ENCODE assay signal across 8 mouse cellular contexts in genomic region chr5:115509321-115509761, GRCm38 (mm10). TPM values are rescaled to one million over a fixed set of nuclear protein-coding genes. Genes with fewer than 3 reads are reported as not detected.
A peak's percentile ranks its signal among the peaks of the same experiment; 100 is the strongest.
DNase-seq lines count a peak whose midpoint lies in the region; ATAC-seq and TF ChIP-seq lines count a peak whose summit lies in the region.

No protein-coding gene starts in this region.

- 33% methylated on average over 15 of the region's 15 CpGs for WGBS in lung, embryonic 14.5 days
- 21% methylated on average over 15 of the region's 15 CpGs for WGBS in forebrain, embryonic 16.5 days
- WGBS in intestine, embryonic 16.5 days = 33% methylated on average over 15 of the region's 15 CpGs
- WGBS in lung, postnatal 0 days = 22% methylated on average over 15 of the region's 15 CpGs

- 0 out of 2 replicates have a peak, but pooled peaks cover 6% of the 10 kb centered on the region for H3K36me3 ChIP-seq in lung, embryonic 14.5 days (ENCODE audit: insufficient read depth)
- no peaks in the 10 kb centered on the region for H3K36me3 ChIP-seq in forebrain, embryonic 16.5 days (ENCODE audit: control insufficient read depth, insufficient read depth)
- H3K36me3 ChIP-seq in intestine, embryonic 16.5 days (ENCODE audit: control insufficient read depth, insufficient read depth, low read length) = no peaks in the 10 kb centered on the region
- no peaks in the 10 kb centered on the region for H3K36me3 ChIP-seq in lung, postnatal 0 days (ENCODE audit: insufficient read depth, low read length)

- ATAC-seq in lung, embryonic 14.5 days (ENCODE audit: insufficient read depth) = no peak
- ATAC-seq in forebrain, embryonic 16.5 days = peak; percentile 27; the same call in 1 of the 2 replicates
- no peak for ATAC-seq in intestine, embryonic 16.5 days
- ATAC-seq in lung, postnatal 0 days = no peak

- H3K9me3 ChIP-seq in lung, embryonic 14.5 days (ENCODE audit: low read depth, low read length) = no peaks in the 10 kb centered on the region
- H3K9me3 ChIP-seq in forebrain, embryonic 16.5 days (ENCODE audit: control insufficient read depth, low read length) = no peaks in the 10 kb centered on the region
- H3K9me3 ChIP-seq in intestine, embryonic 16.5 days (ENCODE audit: control insufficient read depth, low read length) = no peaks in the 10 kb centered on the region
- no peaks in the 10 kb centered on the region for H3K9me3 ChIP-seq in lung, postnatal 0 days (ENCODE audit: low read length)

- peak overlapping the region; percentile 95 for H3K4me2 ChIP-seq in lung, embryonic 14.5 days
- H3K4me2 ChIP-seq in forebrain, embryonic 16.5 days (ENCODE audit: low read length) = peak overlapping the region; percentile 87
- peak overlapping the region; percentile 89 for H3K4me2 ChIP-seq in intestine, embryonic 16.5 days (ENCODE audit: low read depth, low read length)
- peak overlapping the region; percentile 85 for H3K4me2 ChIP-seq in lung, postnatal 0 days (replicated peaks; ENCODE audit: low read depth, low read length)

- no peak for TF ChIP-seq CTCF in lung, embryonic 14.5 days (IDR thresholded peaks at IDR 0.05; ENCODE audit: low read depth)
- TF ChIP-seq CTCF in lung, postnatal 0 days (IDR thresholded peaks at IDR 0.05) = no peak

- H3K27me3 ChIP-seq in lung, embryonic 14.5 days (ENCODE audit: insufficient read depth, low read length) = no peaks in the 10 kb centered on the region
- no peaks in the 10 kb centered on the region for H3K27me3 ChIP-seq in forebrain, embryonic 16.5 days (replicated peaks; ENCODE audit: control insufficient read depth, insufficient read depth, low read length)
- no peaks in the 10 kb centered on the region for H3K27me3 ChIP-seq in intestine, embryonic 16.5 days (replicated peaks; ENCODE audit: control insufficient read depth, insufficient read depth, low read length)
- H3K27me3 ChIP-seq in lung, postnatal 0 days (replicated peaks; ENCODE audit: insufficient read depth, low read length) = no peaks in the 10 kb centered on the region

- peaks cover 25% of the 10 kb centered on the region for H3K4me1 ChIP-seq in lung, embryonic 14.5 days (ENCODE audit: insufficient read depth)
- peaks cover 32% of the 10 kb centered on the region for H3K4me1 ChIP-seq in forebrain, embryonic 16.5 days (replicated peaks; ENCODE audit: control insufficient read depth, insufficient read depth, low read length)
- H3K4me1 ChIP-seq in intestine, embryonic 16.5 days (ENCODE audit: control insufficient read depth, insufficient read depth, low read length) = peaks cover 42% of the 10 kb centered on the region
- peaks cover 6% of the 10 kb centered on the region; the same call in 1 of the 2 replicates for H3K4me1 ChIP-seq in lung, postnatal 0 days (ENCODE audit: insufficient read depth, low read depth, low read length)

- no peak for TF ChIP-seq EP300 in lung, postnatal 0 days (IDR thresholded peaks at IDR 0.05)

- H3K27ac ChIP-seq in lung, embryonic 14.5 days (ENCODE audit: low read depth) = peak overlapping the region; percentile 77
- peak overlapping the region; percentile 3; the same call in 1 of the 2 replicates for H3K27ac ChIP-seq in forebrain, embryonic 16.5 days (ENCODE audit: low read length)
- peak overlapping the region; percentile 65 for H3K27ac ChIP-seq in intestine, embryonic 16.5 days (ENCODE audit: low read length)
- peak overlapping the region; percentile 83 for H3K27ac ChIP-seq in lung, postnatal 0 days (ENCODE audit: low read length)

- H3K4me3 ChIP-seq in lung, embryonic 14.5 days (ENCODE audit: low read depth, low read length) = peak overlapping the region; percentile 95
- H3K4me3 ChIP-seq in forebrain, embryonic 16.5 days (replicated peaks; ENCODE audit: low read length) = no peak overlapping the region
- peak overlapping the region; percentile 89 for H3K4me3 ChIP-seq in intestine, embryonic 16.5 days (ENCODE audit: low read length)
- H3K4me3 ChIP-seq in lung, postnatal 0 days (ENCODE audit: low read depth, low read length) = peak overlapping the region; percentile 95

- peak overlapping the region; percentile 30; the same call in 1 of the 2 replicates for H3K9ac ChIP-seq in lung, embryonic 14.5 days
- H3K9ac ChIP-seq in forebrain, embryonic 16.5 days (replicated peaks; ENCODE audit: low read depth, low read length) = no peak overlapping the region; the same call in 1 of the 2 replicates
- peak overlapping the region; percentile 96 for H3K9ac ChIP-seq in intestine, embryonic 16.5 days (ENCODE audit: low read depth, low read length)
- 0 out of 2 replicates have a peak overlapping the region, but pooled peaks have one; percentile 1 for H3K9ac ChIP-seq in lung, postnatal 0 days (replicated peaks; ENCODE audit: low read depth)

- peak; percentile 67 for DNase-seq in lung, embryonic 14.5 days
- DNase-seq in lung, postnatal 25 days (ENCODE audit: low spot score) = no peak
- DNase-seq in lung, postnatal 0 days (ENCODE audit: low spot score) = peak; percentile 54
- no peak for DNase-seq in testis, postnatal 14 days (ENCODE audit: low spot score)
- DNase-seq in left cerebral cortex, postnatal 4 days = no peak
- DNase-seq in embryo, embryonic 10.5 days (ENCODE audit: low spot score) = no peak

- intact Hi-C loops in left cerebral cortex, postnatal 4 days (cut with DNase I) = loop anchor here (5.0 kb wide), 1 partner anchor 48 kb away; the partner anchor contains the start of gene Rplp0

RNA-seq across cellular contexts. Expression of gene Pxn, which starts 2.9 kb away (rescaled TPM):
- polyA plus RNA-seq in lung, embryonic 14.5 days (2014; fragmentation: Nextera tagmentation; extraction: Ambion mirVana) = 22.3 and 25.2 TPM in 2 replicates
- polyA plus RNA-seq in forebrain, embryonic 16.5 days (2015; fragmentation: Nextera tagmentation; extraction: Ambion mirVana) = 20.6 and 22.5 TPM in 2 replicates
- 71.9 and 88.2 TPM in 2 replicates for polyA plus RNA-seq in intestine, embryonic 16.5 days (2015; fragmentation: Nextera tagmentation; extraction: Ambion mirVana)
- 56.4 and 59.3 TPM in 2 replicates for polyA plus RNA-seq in lung, postnatal 0 days (2015; fragmentation: Nextera tagmentation; extraction: Ambion mirVana)
- total RNA-seq in left cerebral cortex, postnatal 4 days (2021) = 10 to 100 TPM; 23.9 to 24.7 TPM

RNA-seq across cellular contexts. Expression of gene Sirt4, which starts 24.8 kb away (rescaled TPM):
- 22.8 and 23.9 TPM in 2 replicates for polyA plus RNA-seq in lung, embryonic 14.5 days (2014; fragmentation: Nextera tagmentation; extraction: Ambion mirVana)
- 32.7 and 37.6 TPM in 2 replicates for polyA plus RNA-seq in forebrain, embryonic 16.5 days (2015; fragmentation: Nextera tagmentation; extraction: Ambion mirVana)
- 20.4 and 23.1 TPM in 2 replicates for polyA plus RNA-seq in intestine, embryonic 16.5 days (2015; fragmentation: Nextera tagmentation; extraction: Ambion mirVana)
- polyA plus RNA-seq in lung, postnatal 0 days (2015; fragmentation: Nextera tagmentation; extraction: Ambion mirVana) = 15.7 and 18.0 TPM in 2 replicates
- total RNA-seq in left cerebral cortex, postnatal 4 days (2021) = 10 to 100 TPM; 28.4 to 31.5 TPM

RNA-seq across cellular contexts. Expression of gene Pla2g1b, which starts 43.3 kb away (rescaled TPM):
- 4.5 and 5.6 TPM in 2 replicates for polyA plus RNA-seq in lung, embryonic 14.5 days (2014; fragmentation: Nextera tagmentation; extraction: Ambion mirVana)
- polyA plus RNA-seq in forebrain, embryonic 16.5 days (2015; fragmentation: Nextera tagmentation; extraction: Ambion mirVana) = not detected in 2 replicates
- polyA plus RNA-seq in intestine, embryonic 16.5 days (2015; fragmentation: Nextera tagmentation; extraction: Ambion mirVana) = 1.2 and 1.3 TPM in 2 replicates
- 70.5 and 71.7 TPM in 2 replicates for polyA plus RNA-seq in lung, postnatal 0 days (2015; fragmentation: Nextera tagmentation; extraction: Ambion mirVana)
- total RNA-seq in left cerebral cortex, postnatal 4 days (2021) = not detected

RNA-seq across cellular contexts. Expression of gene Rplp0, which starts 49.9 kb away (rescaled TPM):
- 1,859 and 1,954 TPM in 2 replicates for polyA plus RNA-seq in lung, embryonic 14.5 days (2014; fragmentation: Nextera tagmentation; extraction: Ambion mirVana)
- 944 and 986 TPM in 2 replicates for polyA plus RNA-seq in forebrain, embryonic 16.5 days (2015; fragmentation: Nextera tagmentation; extraction: Ambion mirVana)
- 1,506 and 1,615 TPM in 2 replicates for polyA plus RNA-seq in intestine, embryonic 16.5 days (2015; fragmentation: Nextera tagmentation; extraction: Ambion mirVana)
- polyA plus RNA-seq in lung, postnatal 0 days (2015; fragmentation: Nextera tagmentation; extraction: Ambion mirVana) = 937 and 987 TPM in 2 replicates
- 100 to 1,000 TPM; 657 to 680 TPM for total RNA-seq in left cerebral cortex, postnatal 4 days (2021)

RNA-seq across cellular contexts. Expression of gene Gcn1l1, which starts 55.7 kb away (rescaled TPM):
- polyA plus RNA-seq in lung, embryonic 14.5 days (2014; fragmentation: Nextera tagmentation; extraction: Ambion mirVana) = 52.9 and 58.8 TPM in 2 replicates
- 44.7 and 53.6 TPM in 2 replicates for polyA plus RNA-seq in forebrain, embryonic 16.5 days (2015; fragmentation: Nextera tagmentation; extraction: Ambion mirVana)
- 25.5 and 26.3 TPM in 2 replicates for polyA plus RNA-seq in intestine, embryonic 16.5 days (2015; fragmentation: Nextera tagmentation; extraction: Ambion mirVana)
- polyA plus RNA-seq in lung, postnatal 0 days (2015; fragmentation: Nextera tagmentation; extraction: Ambion mirVana) = 13.1 and 14.5 TPM in 2 replicates
- total RNA-seq in left cerebral cortex, postnatal 4 days (2021) = 10 to 100 TPM; 85.8 to 87.0 TPM

Comparison
In these comparisons a context has a peak if more than half of its experiments do, and no peak if none do; other contexts are left out.
1. DNase-seq: peak in lung, embryonic 14.5 days (single experiment) and lung, postnatal 0 days (single experiment); none in lung, postnatal 25 days (single experiment), testis, postnatal 14 days (single experiment), left cerebral cortex, postnatal 4 days (single experiment) and embryo, embryonic 10.5 days (single experiment).
2. RNA of gene Pla2g1b, which starts 43.3 kb away (polyA plus RNA-seq): 70.5 to 71.7 TPM in lung, postnatal 0 days; 4.5 to 5.6 TPM in lung, embryonic 14.5 days, 1.2 to 1.3 TPM in intestine, embryonic 16.5 days and not detected in forebrain, embryonic 16.5 days; every median in the first group is over 10 times any median in the second.
3. H3K27ac ChIP-seq: peak in every context shown above with its lines; median percentile 83 in lung, postnatal 0 days; 77 in lung, embryonic 14.5 days; 65 in intestine, embryonic 16.5 days; 3 in forebrain, embryonic 16.5 days.
4. Peak in every context shown above with its lines, with median percentiles within 50 percentile points of each other: H3K4me2 ChIP-seq.